Mouse (Mus musculus) heart, adult 2 months (tissue): ENCODE data around the gene Zdhhc9. TPM values are rescaled to one million over a fixed set of nuclear protein-coding genes. Genes with fewer than 3 reads are reported as not detected.

Experiments used
- DNase-seq, 2 experiments: peaks; one replicate each; pipeline ENCODE4 v3.0.0; 2021
- H3K27ac ChIP-seq: fragments of 200-600 bp; 2 replicates; pipeline ENCODE4 v1.8.1; 2022
- H3K27me3 ChIP-seq: fragments of 200-500 bp; 2 replicates; pipeline ENCODE4 v1.6.1; 2012; ENCODE audit warnings: mild to moderate bottlenecking, low read length, inconsistent platforms, mixed read lengths; ENCODE audit not compliant: control insufficient read depth, insufficient read depth
- H3K36me3 ChIP-seq: fragments of 200-500 bp; 2 replicates; pipeline ENCODE4 v1.6.1; 2012; ENCODE audit warnings: low read length, inconsistent platforms; ENCODE audit not compliant: control insufficient read depth, insufficient read depth
- H3K4me1 ChIP-seq: fragments of 200-500 bp; 2 replicates; pipeline ENCODE4 v1.6.1; 2011; ENCODE audit warnings: low read length; ENCODE audit not compliant: control insufficient read depth, insufficient read depth
- H3K4me3 ChIP-seq: fragments of 200-600 bp; 2 replicates; pipeline ENCODE4 v1.8.1; 2022
- H3K79me2 ChIP-seq: fragments of 200-500 bp; replicated peaks from 2 replicates; pipeline ENCODE4 v1.6.1; 2012; ENCODE audit warnings: mild to moderate bottlenecking, inconsistent platforms, low read length, moderate library complexity, mixed read lengths; ENCODE audit not compliant: control insufficient read depth, insufficient read depth
- H3K9ac ChIP-seq: fragments of 200-500 bp; 2 replicates; pipeline ENCODE4 v1.6.1; 2012; ENCODE audit warnings: low read depth, mild to moderate bottlenecking, control low read depth, inconsistent platforms, low read length, mixed read lengths
- CTCF ChIP-seq: fragments of 200-600 bp; IDR thresholded peaks from 2 replicates; pipeline ENCODE4 v1.8.1; 2022; ENCODE audit warnings: antibody characterized with exemption, mild to moderate bottlenecking, moderate library complexity
- EP300 ChIP-seq: fragments of 200-500 bp; IDR thresholded peaks from 2 replicates; pipeline ENCODE4 v1.6.1; 2011; ENCODE audit warnings: low read depth, low read length, control low read depth; ENCODE audit not compliant: insufficient read depth
- POLR2A ChIP-seq: fragments of 200-500 bp; IDR thresholded peaks from 2 replicates; pipeline ENCODE4 v1.6.1; 2011; ENCODE audit warnings: mild to moderate bottlenecking, low read depth, low read length, control low read depth; ENCODE audit not compliant: insufficient read depth
- WGBS: fragments of 180-500 bp; shearing (Covaris S2); methylation state at CpG from one replicate; pipeline ENCODE4 v1.1.7; 2018; 5-methylcytosine and 5-hydroxymethylcytosine counted together
- intact Hi-C: fragments of 180-260 bp; cut with DNase I; formaldehyde crosslinking; loops from one replicate; pipeline ENCODE4 v1.15.1; 2025
- polyA plus RNA-seq: library from polyadenylated mRNA; depleted of rRNA; stranded (reverse); fragments of >200 nt; gene quantifications from 2 replicates; pipeline ENCODE4 v1.2.3, GENCODE M21; 2012
- total RNA-seq, 2 experiments: library from RNA; stranded (reverse); gene quantifications; 2 replicates each; pipeline ENCODE4 v1.2.3; 2021

The Zdhhc9 gene
- total and polyA plus RNA-seq, 3 experiments: 25.6 to 32.5 (median 31.2) TPM

- no peak for TF ChIP-seq POLR2A
- TF ChIP-seq EP300: no peak
- TF ChIP-seq CTCF: no peak
- H3K4me3 ChIP-seq: no peak overlapping the region
- intact Hi-C loops: no loop called here
- no peak for DNase-seq
- no peaks in the 10 kb centered on the region for H3K4me1 ChIP-seq
- no peak overlapping the region for H3K9ac ChIP-seq
- H3K79me2 ChIP-seq: no peaks in the 10 kb centered on the region
- no peaks in the 10 kb centered on the region for H3K27me3 ChIP-seq
- no peaks in the 10 kb centered on the region for H3K36me3 ChIP-seq
- no peak overlapping the region for H3K27ac ChIP-seq
- 76% methylated on average over 11 of the region's 11 CpGs for WGBS
Measured at GRCm38 (mm10) chrX:48158229-48158919, 50.3 kb downstream of the Zdhhc9 start.

DNA sequence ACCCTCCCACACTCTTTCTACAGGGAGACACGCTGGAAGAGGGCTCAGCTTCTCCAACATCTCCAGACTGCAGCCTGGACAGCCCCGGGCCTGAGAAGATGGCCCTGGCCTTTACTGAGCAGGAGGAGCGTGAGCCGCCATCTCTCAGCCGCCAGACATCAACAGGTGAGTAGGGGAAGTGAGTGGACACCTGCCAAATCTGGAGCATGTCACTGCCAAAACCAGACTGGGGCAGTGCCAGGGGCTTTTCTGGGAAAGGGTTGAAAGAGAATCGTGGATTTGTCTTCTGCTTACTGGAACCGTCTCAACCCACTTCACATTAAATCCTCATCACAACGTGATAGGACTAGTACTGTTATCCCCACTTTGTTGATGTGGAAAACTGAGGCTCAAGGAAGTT is 51.3 kb downstream of the Zdhhc9 start:
- no peaks in the 10 kb centered on the region for H3K4me1 ChIP-seq
- H3K27ac ChIP-seq: no peak overlapping the region
- intact Hi-C loops: no loop called here
- H3K79me2 ChIP-seq: no peaks in the 10 kb centered on the region
- H3K27me3 ChIP-seq: no peaks in the 10 kb centered on the region
- H3K4me3 ChIP-seq: no peak overlapping the region
- no peaks in the 10 kb centered on the region for H3K36me3 ChIP-seq
- 68% methylated on average over 8 of the region's 8 CpGs for WGBS
- no peak for DNase-seq
- TF ChIP-seq POLR2A (no peak), CTCF (no peak), EP300 (no peak)
- no peak overlapping the region for H3K9ac ChIP-seq

- intact Hi-C loops: no loop called here
- Histone ChIP-seq H3K79me2 (no peaks in the 10 kb centered on the region), H3K4me3 (no peak overlapping the region), H3K4me1 (no peaks in the 10 kb centered on the region), H3K27ac (no peak overlapping the region), H3K9ac (no peak overlapping the region), H3K36me3 (no peaks in the 10 kb centered on the region), H3K27me3 (no peaks in the 10 kb centered on the region)
- TF ChIP-seq POLR2A: no peak
- no peak for TF ChIP-seq EP300
- TF ChIP-seq CTCF: no peak
- no peak for DNase-seq
- WGBS: 84% methylated on average over 6 of the region's 6 CpGs
Measured at GRCm38 (mm10) chrX:48155489-48155888, 53.2 kb downstream of the Zdhhc9 start.

GRCm38 (mm10) chrX:48153949-48154348 is 54.7 kb downstream of the Zdhhc9 start:
- no peak for DNase-seq
- intact Hi-C loops: no loop called here
- no peak overlapping the region for H3K4me3 ChIP-seq
- H3K9ac ChIP-seq: no peak overlapping the region
- no peak for TF ChIP-seq POLR2A
- TF ChIP-seq CTCF: no peak
- TF ChIP-seq EP300: no peak
- no peaks in the 10 kb centered on the region for H3K36me3 ChIP-seq
- 62% methylated on average over 2 of the region's 2 CpGs for WGBS
- no peaks in the 10 kb centered on the region for H3K27me3 ChIP-seq
- H3K27ac ChIP-seq: no peak overlapping the region
- H3K4me1 ChIP-seq: no peaks in the 10 kb centered on the region
- no peaks in the 10 kb centered on the region for H3K79me2 ChIP-seq

GRCm38 (mm10) chrX:48153414-48153813 is 55.3 kb downstream of the Zdhhc9 start:
- 68% methylated on average over 2 of the region's 2 CpGs for WGBS
- intact Hi-C loops: no loop called here
- Histone ChIP-seq H3K36me3 (no peaks in the 10 kb centered on the region), H3K9ac (no peak overlapping the region), H3K27ac (no peak overlapping the region), H3K27me3 (no peaks in the 10 kb centered on the region), H3K4me1 (no peaks in the 10 kb centered on the region), H3K4me3 (no peak overlapping the region), H3K79me2 (no peaks in the 10 kb centered on the region)
- TF ChIP-seq CTCF (no peak), POLR2A (no peak), EP300 (no peak)
- DNase-seq: no peak

DNA sequence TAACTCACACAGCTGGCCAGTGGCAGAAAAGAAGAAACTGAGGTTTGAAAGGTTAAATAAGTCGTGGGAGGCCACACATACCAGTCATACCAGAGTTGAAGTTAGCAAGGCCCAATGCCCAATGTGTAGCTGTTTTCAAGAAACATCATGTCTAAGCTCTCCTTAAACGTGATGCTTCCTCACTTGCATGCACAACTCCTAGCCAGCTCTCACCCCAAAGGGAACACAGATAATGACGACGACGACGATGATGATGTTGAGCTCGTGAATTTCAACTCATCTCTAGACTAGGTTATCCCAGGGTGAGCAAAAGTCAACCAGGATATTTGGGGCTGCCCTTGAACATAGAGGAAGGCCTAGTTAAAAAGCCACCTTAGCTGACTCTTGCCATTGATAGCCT is 56.6 kb downstream of the Zdhhc9 start:
- Histone ChIP-seq H3K9ac (no peak overlapping the region), H3K4me3 (no peak overlapping the region), H3K27me3 (no peaks in the 10 kb centered on the region), H3K79me2 (no peaks in the 10 kb centered on the region), H3K27ac (no peak overlapping the region), H3K4me1 (no peaks in the 10 kb centered on the region), H3K36me3 (no peaks in the 10 kb centered on the region)
- intact Hi-C loops: no loop called here
- DNase-seq: no peak
- WGBS: 62% methylated on average over 7 of the region's 7 CpGs
- TF ChIP-seq EP300 (no peak), CTCF (no peak), POLR2A (no peak)
